Mouse (Mus musculus) cerebellum, adult 2 months (tissue): ENCODE results near the gene Stk4.

ENCODE experiments used
- CTCF ChIP-seq: fragments of 200-500 bp; IDR thresholded peaks from 2 replicates; pipeline ENCODE4 v1.5.1; 2011; ENCODE audit warnings: low read depth, mild to moderate bottlenecking, control low read depth, low read length, moderate library complexity, borderline replicate concordance; ENCODE audit not compliant: insufficient read depth
- POLR2A ChIP-seq: fragments of 200-500 bp; IDR thresholded peaks from 2 replicates; pipeline ENCODE4 v1.6.1; 2011; ENCODE audit warnings: low read length, control low read depth, borderline replicate concordance; ENCODE audit not compliant: insufficient read depth

GRCm38 (mm10) chr2:164079488-164079887 is 9.4 kb downstream of the Stk4 start:
- TF ChIP-seq POLR2A, result no peak
- TF ChIP-seq CTCF, result no peak
